In genomic region chr4:98610501-98610900, GRCm38 (mm10) we compare ENCODE assay signal across 19 mouse cellular contexts.
"Had no signal": no experiment of that assay in that cellular context is flagged by ENCODE, and none has a peak within 500 bp of the region (broad histone marks: within the 10 kb centered on the region; RNA-seq: fewer than 3 reads in every experiment).

No protein-coding gene starts in this region.

- ATAC-seq: intestine, postnatal 0 days; lung, postnatal 0 days; midbrain, embryonic 15.5 days had no signal

- H3K9ac ChIP-seq: liver, embryonic 14.5 days; lung, embryonic 14.5 days; midbrain, embryonic 12.5 days; midbrain, embryonic 15.5 days; neural tube, embryonic 12.5 days; neural tube, embryonic 15.5 days; stomach, embryonic 15.5 days had no signal

- H3K4me1 ChIP-seq: midbrain, embryonic 12.5 days; midbrain, embryonic 15.5 days; neural tube, embryonic 12.5 days; neural tube, embryonic 15.5 days; stomach, embryonic 15.5 days had no signal

- H3K4me3 ChIP-seq: left cerebral cortex, adult 2 months; midbrain, embryonic 12.5 days; midbrain, embryonic 15.5 days; neural tube, embryonic 12.5 days; neural tube, embryonic 15.5 days; stomach, embryonic 15.5 days had no signal

- H3K4me2 ChIP-seq: lung, embryonic 14.5 days; midbrain, embryonic 12.5 days; midbrain, embryonic 15.5 days; neural tube, embryonic 12.5 days; neural tube, embryonic 15.5 days; stomach, embryonic 15.5 days had no signal

- H3K36me3 ChIP-seq: midbrain, embryonic 12.5 days; midbrain, embryonic 15.5 days; neural tube, embryonic 12.5 days; neural tube, embryonic 15.5 days; stomach, embryonic 15.5 days had no signal

- DNase-seq: kidney, adult 2 months; kidney, postnatal 25 days; layer of hippocampus, postnatal 36 days; lung, embryonic 14.5 days; right cerebral cortex, adult 18-20 months; right cerebral cortex, postnatal 14 days; right cerebral cortex, postnatal 4 days; thymus, postnatal 25 days had no signal

- H3K27ac ChIP-seq: kidney, postnatal 0 days; left cerebral cortex, adult 2 months; liver, embryonic 14.5 days; macrophage; midbrain, embryonic 12.5 days; midbrain, embryonic 15.5 days; neural tube, embryonic 12.5 days; neural tube, embryonic 15.5 days; stomach, embryonic 15.5 days had no signal

- H3K27me3 ChIP-seq: midbrain, embryonic 12.5 days; midbrain, embryonic 15.5 days; neural tube, embryonic 12.5 days; neural tube, embryonic 15.5 days; stomach, embryonic 15.5 days had no signal

- H3K9me3 ChIP-seq: midbrain, embryonic 12.5 days; midbrain, embryonic 15.5 days; neural tube, embryonic 12.5 days; neural tube, embryonic 15.5 days; stomach, embryonic 15.5 days had no signal
